Mouse (Mus musculus) granulocyte monocyte progenitor cell, adult 5-6 weeks (primary cell): ENCODE data around the gene Hoxa4. TPM values are rescaled to one million over a fixed set of nuclear protein-coding genes. Genes with fewer than 3 reads are reported as not detected.

ENCODE experiments used
- ATAC-seq: replicated peaks from 2 replicates; pipeline ENCODE4 v1.8.0; 2016; ENCODE audit warnings: mild to moderate bottlenecking, moderate TSS enrichment, inconsistent platforms; ENCODE audit not compliant: poor library complexity, severe bottlenecking
- total RNA-seq, 2 experiments: library from RNA; stranded (forward) in 1 of 2; stranded (reverse) in 1 of 2; fragments of 200-712, 200-1000 nt in 1 of 2; fragments of >200 nt in 1 of 2; fragmentation: Nextera tagmentation in 1 of 2; gene quantifications; 2 replicates each; pipeline ENCODE4 v1.2.3; 2014 to 2017

Hoxa4 gene
- total RNA-seq, 2 experiments from 2014 or later: 0.15 to 0.41 TPM

DNA sequence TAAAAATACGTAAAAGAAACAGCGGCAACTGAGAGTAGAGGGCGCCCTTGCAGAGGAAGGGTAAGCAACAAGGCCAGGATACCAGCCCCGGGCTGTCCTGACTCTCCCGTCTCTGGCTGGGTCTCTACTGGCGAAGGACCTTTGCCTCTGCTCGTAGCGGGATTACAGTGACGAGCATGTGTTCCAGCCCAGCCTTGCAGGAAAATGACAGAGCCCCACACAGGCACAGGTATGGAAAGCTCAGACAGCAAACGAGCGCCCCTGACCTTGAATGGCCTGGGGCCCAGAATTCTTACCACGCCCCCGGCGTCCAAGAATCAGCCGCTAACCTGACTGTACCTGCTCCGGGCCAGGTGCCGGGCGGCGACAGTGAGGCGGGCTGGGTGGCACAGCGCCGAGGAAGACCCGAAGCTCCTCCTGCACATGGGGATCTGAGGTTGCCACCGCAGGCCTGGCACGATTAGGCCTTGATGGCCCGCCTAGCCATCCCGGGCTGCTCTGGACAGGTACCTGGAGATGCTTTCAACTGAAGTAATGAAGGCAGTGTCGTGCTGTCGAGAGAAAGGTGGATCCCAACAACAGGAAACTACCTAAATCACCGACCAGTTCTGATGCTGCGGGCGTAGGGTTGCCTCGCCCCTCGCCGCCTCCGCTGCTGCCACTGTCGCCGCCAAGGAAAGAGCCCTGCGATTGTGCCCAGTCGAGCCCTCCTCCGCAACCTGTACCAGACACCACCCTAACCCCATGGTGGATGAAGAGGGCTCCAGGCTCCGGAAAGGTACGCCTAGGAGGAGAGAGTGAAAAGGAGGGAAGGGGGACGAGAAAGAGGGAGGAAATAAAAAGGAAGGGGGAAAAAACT, 38.2 kb upstream of the Hoxa4 start:
- no peak for ATAC-seq

DNA sequence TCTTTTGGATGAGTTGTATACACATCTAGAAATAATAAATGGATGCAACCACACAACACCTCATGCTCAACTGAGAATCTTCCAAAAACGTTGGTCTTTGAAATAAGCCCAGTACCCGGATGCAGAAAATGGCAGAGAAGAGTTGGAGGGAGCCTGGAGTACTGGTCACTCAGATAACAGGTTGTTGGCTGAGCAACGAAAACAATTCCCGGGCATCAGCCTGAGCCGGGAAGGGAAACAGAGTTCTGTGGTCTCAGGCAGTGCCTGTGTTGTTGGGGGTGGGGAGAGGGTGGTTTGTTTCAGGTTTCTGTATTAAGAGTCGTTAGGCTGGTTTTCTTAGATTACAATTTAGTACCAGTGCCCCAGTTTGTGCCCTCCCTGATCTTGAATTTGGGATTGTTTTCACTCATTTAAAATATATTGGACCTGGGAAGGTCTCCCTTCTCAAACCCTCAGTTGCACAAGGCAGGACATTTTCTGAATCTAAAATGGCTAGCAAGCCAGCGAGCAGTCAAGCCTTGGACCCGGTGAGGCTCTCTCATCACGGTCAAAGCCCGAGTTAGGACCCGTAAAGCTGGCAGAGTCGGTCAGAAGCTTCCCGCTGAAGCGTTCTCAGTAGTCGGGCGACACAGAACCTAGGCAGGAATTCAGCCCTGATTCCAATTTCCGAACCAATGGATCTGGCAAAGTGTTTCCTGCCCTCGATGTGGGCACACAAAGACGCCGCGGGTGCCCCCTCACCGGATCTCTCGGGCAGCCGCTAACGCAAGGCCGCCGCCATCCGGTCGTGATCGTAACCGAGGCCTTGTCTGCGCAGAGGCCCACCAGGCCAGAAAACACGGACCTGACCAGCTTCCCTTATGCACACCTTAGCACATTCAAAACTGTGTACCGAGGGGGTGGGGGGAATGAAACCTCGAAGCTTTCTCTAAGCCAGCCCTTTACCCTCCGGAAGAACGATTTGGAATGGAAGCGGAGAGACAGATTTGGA, 37.2 kb upstream of the Hoxa4 start:
- ATAC-seq: no peak

DNA sequence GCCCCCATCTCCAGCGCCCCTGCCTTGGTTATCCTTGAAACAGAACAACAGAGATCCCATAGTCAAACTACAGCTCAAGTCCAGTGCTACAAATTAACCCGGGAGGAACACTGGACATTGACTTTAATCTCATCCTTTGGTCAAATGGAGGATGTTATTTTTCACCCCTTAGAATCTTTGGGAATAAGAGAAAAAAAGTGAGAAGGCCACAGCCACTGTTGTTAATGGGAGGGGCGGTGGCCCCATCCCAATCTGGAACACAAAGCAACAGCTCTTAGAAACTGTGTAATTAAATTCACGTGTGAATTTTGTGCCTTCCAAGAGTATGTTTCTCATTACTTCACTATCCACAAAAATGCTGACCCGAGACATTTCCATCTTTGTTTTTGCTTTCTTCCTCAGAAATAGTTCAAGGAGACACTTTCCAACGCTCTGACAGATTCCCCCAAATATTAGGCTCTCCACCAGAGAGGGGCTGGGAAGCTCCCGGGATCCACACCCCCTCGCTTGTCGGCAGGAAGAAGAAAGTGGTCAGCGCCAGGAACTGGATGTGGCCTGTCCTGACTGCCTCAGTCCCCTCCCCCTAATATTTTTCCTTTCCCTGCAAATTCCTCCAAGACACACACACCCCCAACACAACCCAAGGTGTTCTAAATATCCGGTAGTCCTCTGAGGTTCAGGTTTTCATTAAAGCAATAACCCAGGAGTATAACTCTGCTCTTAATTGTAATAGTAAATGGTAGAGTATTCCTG, 36.1 kb upstream of the Hoxa4 start:
- ATAC-seq: no peak

GRCm38 (mm10) chr6:52226569-52227257, 35.2 kb upstream of the Hoxa4 start:
- ATAC-seq: peak; percentile 36

DNA sequence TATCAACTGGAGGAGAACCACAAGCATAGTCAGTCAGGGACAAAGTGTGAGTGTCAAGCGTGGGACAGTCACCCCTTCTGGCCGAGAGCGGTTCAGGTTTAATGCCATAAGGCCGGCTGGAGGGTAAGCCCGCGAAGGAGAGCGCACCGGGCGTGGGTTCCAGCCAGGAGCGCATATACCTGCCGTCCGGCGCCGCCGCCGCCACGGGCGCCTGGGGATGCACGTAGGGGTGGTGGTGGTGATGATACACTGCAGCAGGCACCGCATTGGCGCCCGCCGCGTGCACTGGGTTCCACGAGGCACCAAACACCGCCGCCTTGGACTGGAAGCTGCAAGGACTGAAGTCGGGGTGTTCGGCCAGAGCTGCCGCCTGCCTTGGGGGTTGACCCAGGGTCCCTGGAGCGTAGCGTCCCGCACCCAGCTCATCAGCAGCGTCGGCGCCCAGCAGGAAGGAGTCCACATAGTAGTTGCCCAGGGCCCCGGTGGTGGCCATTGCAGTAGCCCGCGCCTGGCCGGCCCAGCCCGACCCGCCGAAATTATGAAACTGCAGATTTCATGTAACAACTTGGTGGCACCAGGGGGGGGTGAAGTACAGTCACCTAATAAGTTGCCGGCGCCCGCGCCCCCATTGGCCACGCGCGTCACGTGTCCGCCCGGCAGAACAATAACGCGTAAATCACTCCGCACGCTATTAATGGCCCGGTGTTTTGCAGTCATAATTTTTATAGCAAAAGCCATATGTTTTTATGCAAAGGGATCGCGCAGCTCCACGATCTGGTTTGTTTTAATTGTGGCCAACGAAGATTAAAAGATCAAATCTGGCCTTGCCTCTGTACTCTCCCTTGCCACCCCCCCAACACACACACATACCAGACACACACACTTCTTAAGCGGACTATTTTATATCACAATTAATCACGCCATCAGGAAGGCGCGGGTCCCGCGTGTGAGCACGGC, 34.3 kb upstream of the Hoxa4 start:
- peak; percentile 45 for ATAC-seq

DNA sequence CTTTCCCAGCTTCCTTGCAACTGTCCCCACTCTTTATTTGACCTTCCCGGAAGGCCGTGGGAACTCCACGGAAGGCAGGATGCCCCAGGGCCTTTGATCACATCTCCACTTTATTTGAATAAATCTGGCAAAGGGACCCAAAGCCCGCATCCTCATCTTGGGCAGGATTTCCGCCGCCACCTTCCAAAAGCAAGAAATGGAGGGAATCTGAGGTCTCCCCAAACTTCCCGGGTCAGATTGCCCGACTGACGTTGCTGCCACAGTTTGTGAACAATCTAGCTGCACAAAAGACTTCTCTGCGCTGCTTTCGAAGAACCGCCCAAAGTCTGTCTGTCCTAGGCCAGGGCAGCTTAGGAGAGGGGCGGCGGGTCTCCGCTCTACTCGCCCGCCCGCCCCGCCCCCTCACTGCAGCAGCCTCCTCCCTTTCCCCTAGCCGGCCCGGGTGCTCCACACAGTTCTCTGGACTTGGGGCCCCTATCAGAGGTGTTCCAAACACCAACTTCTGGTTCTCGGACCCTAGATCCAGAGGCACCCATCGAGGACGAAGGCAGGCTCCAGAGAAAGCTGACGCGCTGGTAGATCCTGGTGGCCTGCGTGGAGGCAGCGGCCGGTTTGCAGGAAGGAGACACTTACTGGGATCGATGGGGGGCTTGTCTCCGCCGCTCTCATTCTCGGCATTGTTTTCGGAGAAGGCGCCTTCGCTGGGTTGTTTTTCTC, 33.5 kb upstream of the Hoxa4 start:
- no peak for ATAC-seq

- no peak for ATAC-seq
These were observed 32.6 kb upstream of the Hoxa4 start for GRCm38 (mm10) chr6:52223939-52224760.

DNA sequence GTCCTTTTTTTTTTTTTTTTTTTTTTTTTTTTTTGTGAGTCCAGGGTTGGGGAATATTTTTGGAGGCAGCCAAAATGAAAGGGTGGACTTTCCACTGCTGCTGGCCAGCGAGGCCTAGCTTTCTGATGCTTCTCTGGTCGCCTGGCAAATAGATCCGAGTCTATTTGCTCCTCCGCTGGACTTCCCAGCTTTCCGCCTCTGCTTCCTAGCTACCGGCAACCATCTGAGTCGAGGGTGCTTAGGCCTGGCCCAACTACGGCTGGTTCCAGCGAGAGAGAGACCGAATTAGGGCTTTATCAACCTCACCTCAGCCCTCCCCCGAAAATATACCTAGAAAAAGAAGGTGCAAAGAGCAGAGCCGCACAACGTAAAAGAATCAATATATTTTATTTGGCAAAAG, 31.2 kb upstream of the Hoxa4 start:
- ATAC-seq: no peak

GRCm38 (mm10) chr6:52221993-52222685, 30.6 kb upstream of the Hoxa4 start:
- no peak for ATAC-seq

GRCm38 (mm10) chr6:52221337-52221992, 29.9 kb upstream of the Hoxa4 start, which contains the start of gene Hoxa7:
Gene Hoxa7 (minus strand): TSS chr6:52221854.
- ATAC-seq: peak; percentile 60

GRCm38 (mm10) chr6:52220865-52221310, 29.3 kb upstream of the Hoxa4 start:
- ATAC-seq: no peak

DNA sequence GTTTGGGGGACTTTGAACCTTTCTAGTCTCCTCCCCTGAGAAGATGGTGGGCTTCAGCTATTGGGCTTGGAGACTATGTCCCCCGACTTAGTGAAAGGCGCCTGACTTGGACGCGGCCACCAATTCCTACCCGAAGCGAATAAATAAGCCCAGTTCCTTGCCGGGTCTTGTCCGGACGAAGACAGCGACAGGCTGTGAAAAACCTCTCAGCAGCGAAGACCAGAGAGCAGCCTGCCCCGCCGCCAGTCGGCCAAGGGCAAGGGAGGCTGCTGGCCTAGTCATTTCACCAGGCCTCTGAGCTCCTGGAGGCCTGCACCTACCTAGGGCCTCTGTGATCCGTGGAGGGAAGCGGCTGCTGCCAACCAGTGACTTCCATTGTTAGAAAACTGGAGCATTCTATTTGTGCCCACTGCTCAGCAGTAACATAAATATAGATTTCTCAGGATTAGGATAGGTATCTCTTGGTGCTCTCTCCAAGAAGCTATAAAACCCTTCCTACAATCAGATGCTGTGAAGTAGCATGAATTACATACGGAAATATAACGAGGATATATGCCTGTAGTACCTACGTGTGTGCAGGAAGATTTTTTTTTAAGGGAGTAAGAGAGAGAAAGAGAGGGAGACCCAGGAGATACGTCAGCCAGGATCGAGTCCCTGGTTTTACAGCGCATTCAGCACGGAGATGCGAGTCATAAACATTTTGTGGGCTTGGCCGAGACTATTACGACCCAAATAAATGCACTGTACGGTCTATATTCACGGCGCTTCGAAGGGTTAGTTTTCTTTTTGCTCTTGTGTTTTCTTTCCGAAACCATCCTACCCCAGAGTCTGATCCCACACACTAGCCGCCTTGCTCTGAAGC, 28.7 kb upstream of the Hoxa4 start:
- ATAC-seq: no peak

DNA sequence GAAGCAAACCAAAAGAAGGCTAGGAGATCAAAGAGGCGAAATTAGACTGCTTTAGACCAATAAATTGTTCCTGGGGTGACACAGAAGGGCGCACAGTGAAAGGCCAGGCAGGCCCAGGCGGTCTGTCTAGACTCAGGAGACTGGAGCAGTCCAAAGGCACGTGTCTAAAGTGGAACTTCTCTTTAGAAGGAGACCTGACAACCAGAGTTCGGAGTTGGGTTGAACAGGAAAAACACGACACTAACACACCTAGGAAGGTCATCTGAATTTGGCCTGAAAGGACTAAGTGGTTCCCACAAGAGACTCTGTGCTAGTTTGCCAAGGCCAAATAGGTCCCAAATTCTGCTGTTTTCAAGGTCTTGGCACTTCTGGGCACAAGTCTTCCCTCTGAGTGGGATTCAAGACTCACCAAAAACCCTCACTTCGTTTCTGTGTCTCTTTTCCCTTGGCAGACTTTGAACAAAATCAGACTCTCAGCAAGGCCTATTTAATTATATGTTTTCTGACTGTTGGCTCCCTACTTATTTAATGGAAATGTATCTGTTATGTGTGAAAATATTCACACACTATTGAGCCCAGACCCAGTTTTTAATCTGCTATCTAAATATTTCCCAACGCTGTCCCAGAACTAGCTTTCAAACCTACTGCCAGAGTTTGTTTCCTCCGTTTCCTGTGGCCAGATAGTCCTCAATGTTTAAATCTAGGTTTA, 27.8 kb upstream of the Hoxa4 start:
- no peak for ATAC-seq

DNA sequence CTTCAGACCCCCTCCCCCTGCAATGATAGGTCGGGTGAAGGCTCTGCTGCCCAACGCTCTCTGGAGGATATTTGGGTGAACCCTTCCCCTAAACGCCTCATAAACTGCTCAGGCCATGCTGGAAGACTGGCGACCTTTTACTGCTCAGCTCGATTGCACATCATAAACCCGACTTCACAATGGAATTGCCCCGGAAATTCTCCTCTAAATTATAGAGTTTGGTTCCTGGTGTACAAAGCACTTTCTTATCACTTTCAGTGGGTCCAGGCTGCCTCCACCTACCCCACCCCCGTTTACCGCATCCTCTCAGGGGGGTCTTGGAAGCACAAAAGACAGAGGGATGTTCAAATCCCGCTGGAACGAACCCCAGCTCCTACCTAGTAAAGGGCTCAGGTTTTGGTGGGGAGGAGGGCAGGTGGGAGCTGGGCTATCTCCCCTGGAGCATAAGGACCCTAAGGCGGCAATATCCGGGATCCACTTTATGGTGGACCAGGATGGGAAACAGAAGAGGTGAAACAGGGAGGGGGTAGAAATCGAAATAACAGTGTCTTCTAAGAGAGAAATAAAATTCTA, 27.2 kb upstream of the Hoxa4 start:
- no peak for ATAC-seq
